In genomic region chr19:10665093-10665492, GRCm38 (mm10) we compare ENCODE assay signal across 19 mouse cellular contexts. TPM values are rescaled to one million over a fixed set of nuclear protein-coding genes. Genes with fewer than 3 reads are reported as not detected.
DNase-seq lines count a peak whose midpoint lies in the region; ATAC-seq and TF ChIP-seq lines count a peak whose summit lies in the region.
"Had no signal": no experiment of that assay in that cellular context is flagged by ENCODE, and none has a peak within 500 bp of the region (broad histone marks: within the 10 kb centered on the region; RNA-seq: fewer than 3 reads in every experiment).

No protein-coding gene starts in this region.

- H3K4me2 ChIP-seq in forebrain, embryonic 11.5 days (ENCODE audit: low read depth, low read length, severe bottlenecking): no peak overlapping the region
- H3K4me2 ChIP-seq in midbrain, embryonic 11.5 days: no peak overlapping the region
- H3K4me2 ChIP-seq in midbrain, embryonic 13.5 days (replicated peaks): no peak overlapping the region
- no peak overlapping the region for H3K4me2 ChIP-seq in hindbrain, embryonic 12.5 days (replicated peaks)
- no peak overlapping the region for H3K4me2 ChIP-seq in midbrain, postnatal 0 days (ENCODE audit: low read depth, low read length, poor library complexity, severe bottlenecking)
- H3K4me2 ChIP-seq: hindbrain, embryonic 15.5 days; midbrain, embryonic 12.5 days; neural tube, embryonic 13.5 days had no signal

- no peak overlapping the region for H3K9ac ChIP-seq in forebrain, embryonic 11.5 days (ENCODE audit: low read length)
- H3K9ac ChIP-seq in midbrain, embryonic 11.5 days (ENCODE audit: low read length): no peak overlapping the region
- no peak overlapping the region for H3K9ac ChIP-seq in midbrain, embryonic 13.5 days (replicated peaks)
- H3K9ac ChIP-seq in hindbrain, embryonic 12.5 days: no peak overlapping the region
- H3K9ac ChIP-seq in midbrain, postnatal 0 days (replicated peaks; ENCODE audit: low read length, poor library complexity, severe bottlenecking): no peak overlapping the region
- H3K9ac ChIP-seq: hindbrain, embryonic 15.5 days; midbrain, embryonic 12.5 days; neural tube, embryonic 13.5 days had no signal

- H3K9me3 ChIP-seq in forebrain, embryonic 11.5 days (ENCODE audit: control insufficient read depth, low read length): no peaks in the 10 kb centered on the region
- H3K9me3 ChIP-seq in forebrain, embryonic 10.5 days: no peaks in the 10 kb centered on the region
- no peaks in the 10 kb centered on the region for H3K9me3 ChIP-seq in midbrain, embryonic 11.5 days (ENCODE audit: control insufficient read depth, low read length)
- H3K9me3 ChIP-seq in midbrain, embryonic 13.5 days: no peaks in the 10 kb centered on the region
- H3K9me3 ChIP-seq in hindbrain, embryonic 12.5 days (replicated peaks): no peaks in the 10 kb centered on the region
- no peaks in the 10 kb centered on the region for H3K9me3 ChIP-seq in midbrain, postnatal 0 days (ENCODE audit: low read length)
- H3K9me3 ChIP-seq: hindbrain, embryonic 15.5 days; midbrain, embryonic 12.5 days; neural tube, embryonic 13.5 days had no signal

- no peak overlapping the region for H3K27ac ChIP-seq in forebrain, embryonic 11.5 days (ENCODE audit: low read depth, low read length)
- no peak overlapping the region for H3K27ac ChIP-seq in forebrain, embryonic 10.5 days
- no peak overlapping the region for H3K27ac ChIP-seq in midbrain, embryonic 11.5 days (ENCODE audit: low read depth, low read length)
- no peak overlapping the region for H3K27ac ChIP-seq in midbrain, embryonic 13.5 days
- no peak overlapping the region for H3K27ac ChIP-seq in hindbrain, embryonic 12.5 days
- H3K27ac ChIP-seq in midbrain, postnatal 0 days (ENCODE audit: low read depth, low read length): no peak overlapping the region
- H3K27ac ChIP-seq: hindbrain, embryonic 15.5 days; layer of hippocampus, adult 2 months; left cerebral cortex, adult 2 months; midbrain, embryonic 12.5 days; neural tube, embryonic 13.5 days had no signal

- no peaks in the 10 kb centered on the region for H3K36me3 ChIP-seq in forebrain, embryonic 11.5 days (ENCODE audit: control insufficient read depth, insufficient read depth, low read length)
- H3K36me3 ChIP-seq in forebrain, embryonic 10.5 days (replicated peaks): no peaks in the 10 kb centered on the region
- H3K36me3 ChIP-seq in midbrain, embryonic 11.5 days (ENCODE audit: control insufficient read depth, insufficient read depth, low read length): no peaks in the 10 kb centered on the region
- no peaks in the 10 kb centered on the region for H3K36me3 ChIP-seq in midbrain, embryonic 13.5 days
- no peaks in the 10 kb centered on the region for H3K36me3 ChIP-seq in hindbrain, embryonic 12.5 days
- H3K36me3 ChIP-seq in midbrain, postnatal 0 days (ENCODE audit: insufficient read depth, low read length): no peaks in the 10 kb centered on the region
- H3K36me3 ChIP-seq: hindbrain, embryonic 15.5 days; midbrain, embryonic 12.5 days; neural tube, embryonic 13.5 days had no signal

- 61% methylated on average over 3 of the region's 3 CpGs for WGBS in forebrain, embryonic 11.5 days
- 62% methylated on average over 3 of the region's 3 CpGs for WGBS in forebrain, embryonic 10.5 days
- 68% methylated on average over 3 of the region's 3 CpGs for WGBS in midbrain, embryonic 11.5 days
- 67% methylated on average over 3 of the region's 3 CpGs for WGBS in midbrain, embryonic 13.5 days
- WGBS in hindbrain, embryonic 12.5 days: 65% methylated on average over 3 of the region's 3 CpGs
- WGBS in midbrain, postnatal 0 days: 67% methylated on average over 3 of the region's 3 CpGs

- ATAC-seq in forebrain, embryonic 11.5 days (replicated peaks; ENCODE audit: low FRiP score): peak; percentile 39; the same call in 1 of the 2 replicates
- ATAC-seq in midbrain, embryonic 11.5 days (ENCODE audit: low FRiP score): peak; percentile 50; the same call in 1 of the 2 replicates
- no peak for ATAC-seq in midbrain, embryonic 13.5 days
- ATAC-seq in hindbrain, embryonic 12.5 days (ENCODE audit: low FRiP score): peak; percentile 19; the same call in 1 of the 2 replicates
- peak; percentile 47; the same call in 1 of the 2 replicates for ATAC-seq in midbrain, postnatal 0 days (ENCODE audit: low FRiP score)

- no peaks in the 10 kb centered on the region for H3K4me1 ChIP-seq in forebrain, embryonic 11.5 days (replicated peaks; ENCODE audit: control insufficient read depth, insufficient read depth, low read length)
- H3K4me1 ChIP-seq in forebrain, embryonic 10.5 days: no peaks in the 10 kb centered on the region
- H3K4me1 ChIP-seq in midbrain, embryonic 11.5 days (ENCODE audit: control insufficient read depth, insufficient read depth, low read length): no peaks in the 10 kb centered on the region
- H3K4me1 ChIP-seq in midbrain, embryonic 13.5 days (replicated peaks): no peaks in the 10 kb centered on the region
- no peaks in the 10 kb centered on the region for H3K4me1 ChIP-seq in hindbrain, embryonic 12.5 days
- H3K4me1 ChIP-seq in midbrain, postnatal 0 days (ENCODE audit: insufficient read depth, low read length): no peaks in the 10 kb centered on the region
- H3K4me1 ChIP-seq: hindbrain, embryonic 15.5 days; midbrain, embryonic 12.5 days; neural tube, embryonic 13.5 days had no signal

- no peak overlapping the region for H3K4me3 ChIP-seq in forebrain, embryonic 11.5 days (ENCODE audit: low read depth, low read length)
- H3K4me3 ChIP-seq in forebrain, embryonic 10.5 days: no peak overlapping the region
- H3K4me3 ChIP-seq in midbrain, embryonic 11.5 days (ENCODE audit: low read depth, low read length): no peak overlapping the region
- no peak overlapping the region for H3K4me3 ChIP-seq in midbrain, embryonic 13.5 days (replicated peaks)
- H3K4me3 ChIP-seq in hindbrain, embryonic 12.5 days: no peak overlapping the region
- H3K4me3 ChIP-seq in midbrain, postnatal 0 days (ENCODE audit: low read depth, low read length): no peak overlapping the region
- H3K4me3 ChIP-seq: hindbrain, embryonic 15.5 days; layer of hippocampus, adult 2 months; left cerebral cortex, adult 2 months; midbrain, embryonic 12.5 days; neural tube, embryonic 13.5 days had no signal

- no peaks in the 10 kb centered on the region for H3K27me3 ChIP-seq in forebrain, embryonic 11.5 days (ENCODE audit: control insufficient read depth, insufficient read depth, low read length)
- no peaks in the 10 kb centered on the region for H3K27me3 ChIP-seq in forebrain, embryonic 10.5 days (ENCODE audit: poor library complexity, severe bottlenecking)
- H3K27me3 ChIP-seq in midbrain, embryonic 11.5 days (ENCODE audit: control insufficient read depth, insufficient read depth, low read length): no peaks in the 10 kb centered on the region
- no peaks in the 10 kb centered on the region for H3K27me3 ChIP-seq in midbrain, embryonic 13.5 days
- no peaks in the 10 kb centered on the region for H3K27me3 ChIP-seq in hindbrain, embryonic 12.5 days
- H3K27me3 ChIP-seq in midbrain, postnatal 0 days (ENCODE audit: insufficient read depth, low read length): no peaks in the 10 kb centered on the region
- H3K27me3 ChIP-seq: hindbrain, embryonic 15.5 days; midbrain, embryonic 12.5 days; neural tube, embryonic 13.5 days; Patski had no signal

- DNase-seq in forebrain, embryonic 11.5 days (ENCODE audit: low spot score): no peak
- DNase-seq in forebrain, embryonic 10.5 days (ENCODE audit: extremely low spot score, low spot score): no peak
- no peak for DNase-seq in midbrain, embryonic 11.5 days (ENCODE audit: low spot score, missing footprints)
- no peak for DNase-seq in midbrain, postnatal 0 days (ENCODE audit: low spot score)
- DNase-seq in thymus, postnatal 14 days: no peak
- no peak for DNase-seq in right cerebral cortex, adult 2 months (ENCODE audit: low spot score in 2 of 2)

- no peak for TF ChIP-seq CTCF in midbrain, postnatal 0 days (IDR thresholded peaks at IDR 0.05)

RNA-seq across cellular contexts. Expression of gene Pga5, which starts 12.8 kb away (rescaled TPM):
- not detected in 2 replicates for polyA plus RNA-seq in forebrain, embryonic 11.5 days (2014; fragmentation: Nextera tagmentation; extraction: Ambion mirVana)
- not detected in 2 replicates for polyA plus RNA-seq in forebrain, embryonic 10.5 days (2016; fragmentation: Nextera tagmentation; extraction: Ambion mirVana)
- polyA plus RNA-seq in midbrain, embryonic 11.5 days (2014; fragmentation: Nextera tagmentation; extraction: Ambion mirVana): not detected in 2 replicates
- not detected in 2 replicates for polyA plus RNA-seq in midbrain, embryonic 13.5 days (2015; fragmentation: Nextera tagmentation; extraction: Ambion mirVana)
- not detected in 2 replicates for polyA plus RNA-seq in hindbrain, embryonic 12.5 days (2016; fragmentation: Nextera tagmentation; extraction: Ambion mirVana)
- total RNA-seq in midbrain, postnatal 0 days (2014; rRNA removed): not detected in 2 replicates
- not detected in 2 replicates for polyA plus RNA-seq in midbrain, postnatal 0 days (2015; fragmentation: Nextera tagmentation; extraction: Ambion mirVana)
- total RNA-seq: granulocyte monocyte progenitor cell, adult 5-6 weeks; layer of hippocampus, adult 2 months; left cerebral cortex, adult 2 months had no signal
- polyA plus RNA-seq: embryonic facial prominence, embryonic 11.5 days; heart, embryonic 14.5 days; hindbrain, embryonic 15.5 days; kidney, embryonic 16.5 days; midbrain, embryonic 12.5 days; neural tube, embryonic 13.5 days; small intestine, adult 2 months had no signal

RNA-seq across cellular contexts. Expression of gene Vps37c, which starts 23.4 kb away (rescaled TPM):
- 32.1 and 33.4 TPM in 2 replicates for polyA plus RNA-seq in forebrain, embryonic 11.5 days (2014; fragmentation: Nextera tagmentation; extraction: Ambion mirVana)
- 33.5 and 36.1 TPM in 2 replicates for polyA plus RNA-seq in forebrain, embryonic 10.5 days (2016; fragmentation: Nextera tagmentation; extraction: Ambion mirVana)
- 23.1 and 26.0 TPM in 2 replicates for polyA plus RNA-seq in midbrain, embryonic 11.5 days (2014; fragmentation: Nextera tagmentation; extraction: Ambion mirVana)
- polyA plus RNA-seq in midbrain, embryonic 13.5 days (2015; fragmentation: Nextera tagmentation; extraction: Ambion mirVana): 33.1 and 35.5 TPM in 2 replicates
- 36.6 and 37.5 TPM in 2 replicates for polyA plus RNA-seq in hindbrain, embryonic 12.5 days (2016; fragmentation: Nextera tagmentation; extraction: Ambion mirVana)
- 17.5 and 22.4 TPM in 2 replicates for total RNA-seq in midbrain, postnatal 0 days (2014; rRNA removed)
- 22.9 and 28.0 TPM in 2 replicates for polyA plus RNA-seq in midbrain, postnatal 0 days (2015; fragmentation: Nextera tagmentation; extraction: Ambion mirVana)

RNA-seq across cellular contexts. Expression of gene Vwce, which starts 31.1 kb away (rescaled TPM):
- 0.47 and 0.49 TPM in 2 replicates for polyA plus RNA-seq in forebrain, embryonic 11.5 days (2014; fragmentation: Nextera tagmentation; extraction: Ambion mirVana)
- polyA plus RNA-seq in forebrain, embryonic 10.5 days (2016; fragmentation: Nextera tagmentation; extraction: Ambion mirVana): 0.38 and 0.85 TPM in 2 replicates
- polyA plus RNA-seq in midbrain, embryonic 11.5 days (2014; fragmentation: Nextera tagmentation; extraction: Ambion mirVana): 0.18 and 0.36 TPM in 2 replicates
- 0.39 and 0.61 TPM in 2 replicates for polyA plus RNA-seq in midbrain, embryonic 13.5 days (2015; fragmentation: Nextera tagmentation; extraction: Ambion mirVana)
- polyA plus RNA-seq in hindbrain, embryonic 12.5 days (2016; fragmentation: Nextera tagmentation; extraction: Ambion mirVana): 0.48 and 0.74 TPM in 2 replicates
- 2.6 and 2.9 TPM in 2 replicates for total RNA-seq in midbrain, postnatal 0 days (2014; rRNA removed)
- polyA plus RNA-seq in midbrain, postnatal 0 days (2015; fragmentation: Nextera tagmentation; extraction: Ambion mirVana): 1.9 and 2.2 TPM in 2 replicates

RNA-seq across cellular contexts. Expression of gene Tkfc, which starts 59.6 kb away (rescaled TPM):
- 26.1 and 29.7 TPM in 2 replicates for polyA plus RNA-seq in forebrain, embryonic 11.5 days (2014; fragmentation: Nextera tagmentation; extraction: Ambion mirVana)
- polyA plus RNA-seq in forebrain, embryonic 10.5 days (2016; fragmentation: Nextera tagmentation; extraction: Ambion mirVana): 21.1 and 24.5 TPM in 2 replicates
- 22.9 and 23.9 TPM in 2 replicates for polyA plus RNA-seq in midbrain, embryonic 11.5 days (2014; fragmentation: Nextera tagmentation; extraction: Ambion mirVana)
- 23.5 and 25.9 TPM in 2 replicates for polyA plus RNA-seq in midbrain, embryonic 13.5 days (2015; fragmentation: Nextera tagmentation; extraction: Ambion mirVana)
- 21.3 and 23.9 TPM in 2 replicates for polyA plus RNA-seq in hindbrain, embryonic 12.5 days (2016; fragmentation: Nextera tagmentation; extraction: Ambion mirVana)
- 11.1 and 15.8 TPM in 2 replicates for total RNA-seq in midbrain, postnatal 0 days (2014; rRNA removed)
- polyA plus RNA-seq in midbrain, postnatal 0 days (2015; fragmentation: Nextera tagmentation; extraction: Ambion mirVana): 19.5 and 23.3 TPM in 2 replicates

RNA-seq across cellular contexts. Expression of gene Ddb1, which starts 60.0 kb away (rescaled TPM):
- polyA plus RNA-seq in forebrain, embryonic 11.5 days (2014; fragmentation: Nextera tagmentation; extraction: Ambion mirVana): 392 and 442 TPM in 2 replicates
- polyA plus RNA-seq in forebrain, embryonic 10.5 days (2016; fragmentation: Nextera tagmentation; extraction: Ambion mirVana): 465 and 471 TPM in 2 replicates
- polyA plus RNA-seq in midbrain, embryonic 11.5 days (2014; fragmentation: Nextera tagmentation; extraction: Ambion mirVana): 393 and 396 TPM in 2 replicates
- 297 and 311 TPM in 2 replicates for polyA plus RNA-seq in midbrain, embryonic 13.5 days (2015; fragmentation: Nextera tagmentation; extraction: Ambion mirVana)
- polyA plus RNA-seq in hindbrain, embryonic 12.5 days (2016; fragmentation: Nextera tagmentation; extraction: Ambion mirVana): 395 and 396 TPM in 2 replicates
- total RNA-seq in midbrain, postnatal 0 days (2014; rRNA removed): 247 and 261 TPM in 2 replicates
- 135 TPM in 2 replicates for polyA plus RNA-seq in midbrain, postnatal 0 days (2015; fragmentation: Nextera tagmentation; extraction: Ambion mirVana)
